Mouse (Mus musculus): ENCODE measurements around the gene Pias3.
"Not testable (repeated sequence)": the region's sequence is repeated elsewhere in the genome, so short reads cannot be mapped to it uniquely, and the experiment has no call there.

Gene Pias3

GRCm38 (mm10) chr3:96730785-96731184, 34.6 kb downstream of the Pias3 start:
- DNase-seq: no peak

- no peak for DNase-seq
Measured at GRCm38 (mm10) chr3:96733984-96734383, 37.8 kb downstream of the Pias3 start.

DNA sequence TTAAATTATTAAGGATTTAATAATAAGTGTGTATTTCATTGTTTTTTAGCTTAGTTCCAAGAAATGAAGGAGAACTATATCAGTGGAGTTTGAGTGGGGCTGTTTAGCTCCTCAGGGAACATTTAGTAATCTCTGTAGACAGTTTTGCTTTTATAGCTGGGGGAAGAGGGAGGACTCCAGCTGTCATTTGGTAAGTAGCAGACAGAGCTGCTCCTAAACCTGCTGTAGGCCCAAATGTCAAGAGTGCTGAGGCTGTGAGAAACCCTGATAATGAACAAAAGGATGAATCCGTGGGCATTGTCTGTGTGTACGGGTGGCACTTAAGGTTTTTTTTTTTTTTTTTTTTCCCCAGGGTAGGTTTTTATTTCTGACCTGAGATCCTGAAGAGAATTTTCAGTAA, 39.0 kb downstream of the Pias3 start:
- no peak for DNase-seq

DNA sequence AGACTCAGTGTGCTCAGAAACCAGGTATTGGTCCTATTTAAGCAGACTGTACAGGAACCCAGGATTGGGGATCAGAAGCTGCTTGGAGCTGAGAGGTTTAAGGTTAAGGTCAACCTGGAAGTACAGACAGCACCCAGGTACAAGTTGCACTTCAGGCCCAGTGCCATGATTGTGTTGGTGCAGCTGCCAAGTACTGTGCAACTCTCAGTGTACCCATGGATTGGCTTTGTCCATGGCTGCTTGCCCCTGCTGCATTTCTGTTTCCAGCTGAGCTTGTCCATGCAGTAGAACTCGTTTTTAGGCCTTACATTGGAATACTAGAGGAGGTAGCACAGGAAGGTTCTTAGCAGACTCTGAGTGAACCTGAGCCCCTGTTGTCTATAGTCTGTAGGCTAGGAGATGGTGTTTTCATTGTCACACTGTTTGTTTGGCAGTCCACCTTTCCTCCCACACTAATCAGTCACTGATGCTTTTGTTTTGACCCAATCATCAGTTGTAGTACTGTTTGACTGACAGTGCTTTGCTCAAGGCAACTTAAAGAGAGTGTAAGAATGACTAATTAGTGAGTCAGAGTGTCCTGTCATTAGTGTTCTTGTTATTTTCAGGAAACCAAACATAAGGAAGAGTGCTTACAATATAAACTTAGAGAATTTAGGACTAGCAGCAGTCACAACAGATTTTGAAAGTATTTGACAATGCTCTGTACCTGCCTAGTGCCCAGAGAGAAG, 41.0 kb downstream of the Pias3 start:
- DNase-seq: no peak

- no peak for DNase-seq
Measured at GRCm38 (mm10) chr3:96737995-96738394, 41.8 kb downstream of the Pias3 start.

- DNase-seq: not testable (repeated sequence)
Measured at GRCm38 (mm10) chr3:96740279-96740678, 44.1 kb downstream of the Pias3 start.

GRCm38 (mm10) chr3:96744348-96744747, 48.2 kb downstream of the Pias3 start:
- no peak for DNase-seq

DNA sequence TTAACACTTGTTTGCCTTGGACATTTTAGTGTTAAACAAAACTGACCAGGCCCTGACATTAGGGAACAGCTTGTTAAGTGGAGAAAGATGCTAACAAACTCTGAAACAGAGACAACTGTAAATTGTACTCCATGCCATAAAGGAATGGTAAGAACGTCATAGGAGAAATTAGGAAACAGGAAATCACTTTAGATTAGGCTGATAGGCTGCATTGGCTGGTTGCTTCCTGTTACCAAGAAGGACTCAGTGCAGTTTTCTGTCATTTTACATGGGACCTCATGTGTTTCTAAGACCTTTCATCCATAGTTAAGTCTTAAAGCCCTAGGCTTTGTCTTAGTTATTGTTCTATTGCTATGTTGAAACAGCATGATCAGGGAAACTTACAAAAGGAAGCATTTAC, 50.6 kb downstream of the Pias3 start:
- no peak for DNase-seq
